Mouse (Mus musculus) small intestine, adult 2 months (tissue): ENCODE data around the gene Mpzl3. TPM values are rescaled to one million over a fixed set of nuclear protein-coding genes. Genes with fewer than 3 reads are reported as not detected.

ENCODE experiments used
- H3K27ac ChIP-seq: fragments of 200-500 bp; 2 replicates; pipeline ENCODE4 v1.5.1; 2012; ENCODE audit warnings: low read depth, low read length, control low read depth, inconsistent platforms; ENCODE audit not compliant: insufficient read depth
- H3K27me3 ChIP-seq: fragments of 200-500 bp; 2 replicates; pipeline ENCODE4 v1.6.1; 2012; ENCODE audit warnings: mild to moderate bottlenecking, moderate library complexity, low read length, inconsistent platforms; ENCODE audit not compliant: control insufficient read depth, insufficient read depth
- H3K36me3 ChIP-seq: fragments of 200-500 bp; 2 replicates; pipeline ENCODE4 v1.6.1; 2012; ENCODE audit warnings: mild to moderate bottlenecking, low read length, control low read depth, inconsistent platforms; ENCODE audit not compliant: control insufficient read depth, insufficient read depth
- H3K4me1 ChIP-seq: fragments of 200-500 bp; 2 replicates; pipeline ENCODE4 v1.6.1; 2012; ENCODE audit warnings: low read length, inconsistent platforms, mixed read lengths; ENCODE audit not compliant: control insufficient read depth, insufficient read depth, insufficient read length
- H3K4me3 ChIP-seq: fragments of 200-500 bp; 2 replicates; pipeline ENCODE4 v1.5.1; 2012; ENCODE audit warnings: low read depth, mild to moderate bottlenecking, control low read depth, inconsistent platforms, low read length, moderate library complexity
- CTCF ChIP-seq: fragments of 200-500 bp; IDR thresholded peaks from 2 replicates; pipeline ENCODE4 v1.5.1; 2012; ENCODE audit warnings: low read depth, mild to moderate bottlenecking, control low read depth, inconsistent platforms, low read length, moderate library complexity, mixed read lengths; ENCODE audit not compliant: insufficient replicate concordance, insufficient read length; ENCODE audit errors: extremely low read depth
- POLR2A ChIP-seq: fragments of 200-500 bp; IDR thresholded peaks from 2 replicates; pipeline ENCODE4 v1.6.1; 2012; ENCODE audit warnings: low read depth, mild to moderate bottlenecking, control low read depth, inconsistent platforms, low read length, moderate library complexity
- WGBS: fragments of 180-500 bp; shearing (Covaris S2); methylation state at CpG from one replicate; pipeline ENCODE4 v1.1.7; 2018; 5-methylcytosine and 5-hydroxymethylcytosine counted together
- polyA plus RNA-seq: library from polyadenylated mRNA; depleted of rRNA; stranded (reverse); fragments of >200 nt; gene quantifications from 2 replicates; pipeline ENCODE4 v1.2.3, GENCODE M21; 2012

Gene Mpzl3
- polyA plus RNA-seq, 1 experiment, result 12.2 TPM

DNA sequence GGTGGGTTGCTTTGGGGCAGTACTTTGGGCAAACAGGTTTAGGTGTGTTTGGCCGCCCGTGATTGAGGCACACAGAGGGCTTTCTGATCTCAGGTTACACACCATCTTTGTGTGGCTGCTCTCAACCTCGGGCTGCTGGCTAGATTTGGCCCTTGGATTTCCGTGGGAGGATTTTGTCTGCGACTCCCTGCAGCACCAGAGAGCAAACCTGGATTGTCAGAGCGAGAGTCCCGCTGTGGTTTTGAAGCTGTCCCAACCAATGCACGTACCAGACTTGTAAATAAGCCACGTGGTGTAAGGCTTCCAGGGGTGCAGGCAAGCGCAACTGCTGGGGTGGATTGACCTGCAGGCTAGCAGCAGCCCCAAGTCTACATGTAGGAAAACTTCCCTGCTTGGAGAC is 12.0 kb upstream of the Mpzl3 start:
- TF ChIP-seq POLR2A, result no peak
- no peak for TF ChIP-seq CTCF
- peak overlapping the region; percentile 79 for H3K4me3 ChIP-seq
- peak overlapping the region; percentile 85 for H3K27ac ChIP-seq
- WGBS, result 2% methylated on average over 10 of the region's 10 CpGs
- H3K4me1 ChIP-seq, result peaks cover 2% of the 10 kb centered on the region; the same call in 1 of the 2 replicates
- peaks cover 11% of the 10 kb centered on the region for H3K36me3 ChIP-seq
- peaks cover 3% of the 10 kb centered on the region; the same call in 1 of the 2 replicates for H3K27me3 ChIP-seq

DNA sequence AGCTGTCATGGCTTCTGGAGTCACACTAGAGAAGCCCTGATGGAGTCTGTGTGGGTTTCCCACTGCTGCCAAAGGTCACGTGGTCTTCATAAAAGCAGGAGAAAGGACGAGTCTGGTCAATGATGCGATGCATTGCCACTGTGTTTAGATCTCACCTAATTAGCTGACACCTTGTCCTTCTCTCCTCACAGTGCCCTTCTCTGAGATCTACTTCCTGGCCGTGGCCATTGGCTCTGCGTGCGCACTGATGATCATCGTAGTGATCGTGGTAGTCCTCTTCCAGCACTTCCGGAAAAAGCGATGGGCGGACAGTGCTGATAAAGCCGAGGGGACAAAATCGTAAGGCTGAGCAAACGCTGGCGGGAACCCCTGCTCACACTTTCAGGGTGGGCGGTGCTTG is 8.0 kb upstream of the Mpzl3 start:
- no peak overlapping the region for H3K27ac ChIP-seq
- TF ChIP-seq CTCF (no peak), POLR2A (no peak)
- H3K27me3 ChIP-seq, result peaks cover 3% of the 10 kb centered on the region; the same call in 1 of the 2 replicates
- WGBS, result 91% methylated on average over 16 of the region's 16 CpGs
- H3K36me3 ChIP-seq, result peaks cover 19% of the 10 kb centered on the region
- no peaks in the 10 kb centered on the region for H3K4me1 ChIP-seq
- no peak overlapping the region for H3K4me3 ChIP-seq

GRCm38 (mm10) chr9:45048511-45048910 is 6.5 kb upstream of the Mpzl3 start:
- Histone ChIP-seq H3K4me1 (no peaks in the 10 kb centered on the region), H3K4me3 (no peak overlapping the region), H3K36me3 (peaks cover 25% of the 10 kb centered on the region), H3K27ac (no peak overlapping the region), H3K27me3 (no peaks in the 10 kb centered on the region)
- WGBS, result 23% methylated on average over 4 of the region's 4 CpGs
- no peak for TF ChIP-seq CTCF
- TF ChIP-seq POLR2A, result no peak

GRCm38 (mm10) chr9:45049731-45050130 is 5.3 kb upstream of the Mpzl3 start:
- peaks cover 25% of the 10 kb centered on the region for H3K36me3 ChIP-seq
- TF ChIP-seq POLR2A, result no peak
- no peak for TF ChIP-seq CTCF

DNA sequence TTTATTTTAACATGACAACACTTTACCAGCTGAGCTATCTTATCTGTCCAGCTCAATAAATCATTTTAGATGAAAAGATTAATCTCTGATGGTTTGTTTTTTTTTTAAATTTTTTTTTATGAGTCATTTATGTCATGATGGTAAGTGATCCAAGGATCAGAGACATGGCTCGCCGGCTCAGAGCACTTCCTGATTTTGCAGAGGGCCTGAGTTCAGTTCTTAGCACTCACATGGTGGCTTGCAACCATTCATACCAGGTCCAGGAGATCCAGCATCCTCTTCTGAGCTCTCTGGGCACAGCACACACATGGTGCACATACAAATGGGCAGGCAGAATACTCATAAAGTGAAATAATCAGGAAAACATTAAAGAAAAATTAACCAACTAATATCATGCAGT is 4.7 kb upstream of the Mpzl3 start:
- TF ChIP-seq POLR2A (no peak), CTCF (no peak)
- H3K4me1 ChIP-seq, result no peaks in the 10 kb centered on the region
- 58% methylated on average over 2 of the region's 2 CpGs for WGBS

More at GRCm38 (mm10) chr9:45049731-45050130, 5.3 kb upstream of the Mpzl3 start:
- Histone ChIP-seq H3K27ac (no peak overlapping the region), H3K4me3 (no peak overlapping the region), H3K4me1 (no peaks in the 10 kb centered on the region), H3K27me3 (no peaks in the 10 kb centered on the region)
- 82% methylated on average over 1 of the region's 1 CpGs for WGBS

GRCm38 (mm10) chr9:45058304-45058940 is 3.4 kb downstream of the Mpzl3 start:
- H3K4me1 ChIP-seq, result peaks cover 27% of the 10 kb centered on the region
- WGBS, result 12% methylated on average over 5 of the region's 5 CpGs
- H3K27ac ChIP-seq, result peak overlapping the region; percentile 22
- H3K4me3 ChIP-seq, result no peak overlapping the region
- H3K36me3 ChIP-seq, result peaks cover 2% of the 10 kb centered on the region; the same call in 1 of the 2 replicates
- H3K27me3 ChIP-seq, result no peaks in the 10 kb centered on the region
- TF ChIP-seq POLR2A, result no peak
- TF ChIP-seq CTCF, result no peak

More for the DNA sequence above, 4.7 kb upstream of the Mpzl3 start:
- H3K27ac ChIP-seq, result no peak overlapping the region
- H3K27me3 ChIP-seq, result no peaks in the 10 kb centered on the region
- H3K4me3 ChIP-seq, result no peak overlapping the region
- peaks cover 22% of the 10 kb centered on the region for H3K36me3 ChIP-seq

- WGBS, result 33% methylated on average over 7 of the region's 7 CpGs
- H3K27ac ChIP-seq, result peak overlapping the region; percentile 57
- no peaks in the 10 kb centered on the region for H3K27me3 ChIP-seq
- H3K4me1 ChIP-seq, result peaks cover 27% of the 10 kb centered on the region
- peaks cover 7% of the 10 kb centered on the region; the same call in 1 of the 2 replicates for H3K36me3 ChIP-seq
- TF ChIP-seq CTCF (no peak), POLR2A (no peak)
- no peak overlapping the region for H3K4me3 ChIP-seq
Observed at GRCm38 (mm10) chr9:45060151-45060550, 5.2 kb downstream of the Mpzl3 start.
